21 mouse cellular contexts compared by ENCODE assay signal in genomic region chr11:50699971-50700370, GRCm38 (mm10).
"Had no signal": no experiment of that assay in that cellular context is flagged by ENCODE, and none has a peak within 500 bp of the region (broad histone marks: within the 10 kb centered on the region; RNA-seq: fewer than 3 reads in every experiment).

No protein-coding gene starts in this region.

- H3K27me3 ChIP-seq: intestine, embryonic 15.5 days; limb, embryonic 12.5 days; liver, embryonic 13.5 days had no signal

- ATAC-seq: hindbrain, embryonic 16.5 days; inflammation-experienced regulatory T-cells, adult 6 months; intestine, embryonic 15.5 days; intestine, postnatal 0 days had no signal

- H3K4me3 ChIP-seq: heart, embryonic 10.5 days; heart, embryonic 12.5 days; intestine, embryonic 15.5 days; layer of hippocampus, adult 2 months; left cerebral cortex, adult 2 months; limb, embryonic 10.5 days; limb, embryonic 12.5 days; liver, embryonic 13.5 days had no signal

- H3K36me3 ChIP-seq: heart, embryonic 10.5 days; heart, embryonic 12.5 days; intestine, embryonic 15.5 days; limb, embryonic 10.5 days; limb, embryonic 12.5 days; liver, embryonic 13.5 days had no signal

- H3K9me3 ChIP-seq: heart, embryonic 10.5 days; heart, embryonic 12.5 days; intestine, embryonic 15.5 days; limb, embryonic 10.5 days; limb, embryonic 12.5 days; liver, embryonic 13.5 days had no signal

- H3K4me1 ChIP-seq: heart, embryonic 10.5 days; heart, embryonic 12.5 days; intestine, embryonic 15.5 days; limb, embryonic 10.5 days; limb, embryonic 12.5 days; liver, embryonic 13.5 days had no signal

- H3K9ac ChIP-seq: heart, embryonic 12.5 days; hindbrain, embryonic 14.5 days; intestine, embryonic 15.5 days; limb, embryonic 12.5 days; liver, embryonic 13.5 days had no signal

- H3K27ac ChIP-seq: heart, embryonic 10.5 days; hindbrain, embryonic 14.5 days; intestine, embryonic 15.5 days; layer of hippocampus, adult 2 months; left cerebral cortex, adult 2 months; limb, embryonic 10.5 days; limb, embryonic 12.5 days; liver, embryonic 13.5 days had no signal

- DNase-seq: heart, adult 18-20 months; heart, postnatal 14 days; heart, postnatal 36 days; kidney, adult 18-20 months; kidney, adult 8-10 months; kidney, postnatal 10 days; kidney, postnatal 4 days; liver; liver, embryonic 13.5 days had no signal

- H3K4me2 ChIP-seq: heart, embryonic 12.5 days; hindbrain, embryonic 14.5 days; intestine, embryonic 15.5 days; limb, embryonic 12.5 days; liver, embryonic 11.5 days; liver, embryonic 13.5 days had no signal
